Mouse (Mus musculus) liver, embryonic 14.5 days (tissue): ENCODE results near the gene Ldlrap1. TPM values are rescaled to one million over a fixed set of nuclear protein-coding genes. Genes with fewer than 3 reads are reported as not detected.
A peak's percentile ranks its signal among the peaks of the same experiment; 100 is the strongest.

Experiments
- ATAC-seq: fragments of 200-750 bp; cut with Nextera tagmentation; 2 replicates; pipeline ENCODE4 v1.8.0; 2017; ENCODE audit warnings: moderate number of reproducible peaks, mild to moderate bottlenecking, moderate library complexity; ENCODE audit not compliant: insufficient read depth
- DNase-seq, 3 experiments: peaks; one replicate each; pipeline ENCODE4 v3.0.0-alpha.2; 2012 to 2013; ENCODE audit warnings: low read depth in 3 of 3, low spot score in 3 of 3
- H3K27ac ChIP-seq: fragments of 300-500 bp; sonication (generic); 2 replicates; pipeline ENCODE4 v1.5.1; 2014; ENCODE audit warnings: moderate library complexity, mild to moderate bottlenecking, control low read depth, inconsistent platforms
- H3K27me3 ChIP-seq: fragments of 300-500 bp; sonication (generic); 2 replicates; pipeline ENCODE4 v1.6.1; 2014; ENCODE audit warnings: mild to moderate bottlenecking, low read length, moderate library complexity; ENCODE audit not compliant: control insufficient read depth, insufficient read depth
- H3K36me3 ChIP-seq: fragments of 300-500 bp; sonication (generic); replicated peaks from 2 replicates; pipeline ENCODE4 v1.6.1; 2014; ENCODE audit warnings: low read depth; ENCODE audit not compliant: control insufficient read depth, insufficient read depth
- H3K4me1 ChIP-seq, 2 experiments: fragments of 200-500 bp in 1 of 2; fragments of 300-500 bp in 1 of 2; sonication (generic) in 1 of 2; replicated peaks; 2 replicates each; pipeline ENCODE4 v1.6.1; 2012 to 2014; ENCODE audit warnings: antibody characterized with exemption in 1 of 2, inconsistent platforms in 1 of 2, low read length in 1 of 2; ENCODE audit not compliant: control insufficient read depth in 2 of 2, insufficient read depth in 2 of 2
- H3K4me2 ChIP-seq: fragments of 300-500 bp; sonication (generic); 2 replicates; pipeline ENCODE4 v1.6.1; 2014; ENCODE audit warnings: low read depth, mild to moderate bottlenecking, control low read depth, moderate library complexity
- H3K4me3 ChIP-seq, 2 experiments: fragments of 200-500 bp in 1 of 2; fragments of 300-500 bp in 1 of 2; sonication (generic) in 1 of 2; 2 replicates each; pipeline ENCODE4 v1.5.1; 2012 to 2014; ENCODE audit warnings: low read depth in 2 of 2, low read length in 2 of 2, mild to moderate bottlenecking in 2 of 2, control low read depth in 1 of 2, inconsistent platforms in 1 of 2, moderate library complexity in 1 of 2; ENCODE audit not compliant: insufficient read depth in 1 of 2
- H3K9ac ChIP-seq: fragments of 300-500 bp; sonication (generic); replicated peaks from 2 replicates; pipeline ENCODE4 v1.6.1; 2014; ENCODE audit warnings: mild to moderate bottlenecking, control low read depth, moderate library complexity
- H3K9me3 ChIP-seq: fragments of 300-500 bp; sonication (generic); 2 replicates; pipeline ENCODE4 v1.6.1; 2016; ENCODE audit warnings: low read length, mixed read lengths; ENCODE audit not compliant: control insufficient read depth
- CTCF ChIP-seq: IDR thresholded peaks from 2 replicates; pipeline ENCODE4 v1.5.1; 2016; ENCODE audit warnings: antibody characterized with exemption, low read depth, control low read depth
- EP300 ChIP-seq: IDR thresholded peaks from 2 replicates; pipeline ENCODE4 v1.6.1; 2016; ENCODE audit warnings: antibody characterized with exemption, low read depth
- WGBS: fragments of 180-500 bp; shearing (Covaris S2); extraction: QIAGEN DNeasy Blood & Tissue Kit; methylation state at CpG from one replicate; pipeline ENCODE4 v1.1.7; 2014; ENCODE audit not compliant: insufficient replicate concordance; 5-methylcytosine and 5-hydroxymethylcytosine counted together
- polyA plus RNA-seq, 2 experiments: library from polyadenylated mRNA; depleted of rRNA in 1 of 2; stranded (reverse) in 1 of 2; unstranded in 1 of 2; fragments of >200 nt; fragmentation: Nextera tagmentation in 1 of 2; extraction: Ambion mirVana in 1 of 2; gene quantifications; 2 replicates each; pipeline versions ENCODE4 v1.2.1 to v1.2.3; 2012 to 2014

The Ldlrap1 gene
- polyA plus RNA-seq, 2 experiments: 9.1 to 13.4 TPM

DNA sequence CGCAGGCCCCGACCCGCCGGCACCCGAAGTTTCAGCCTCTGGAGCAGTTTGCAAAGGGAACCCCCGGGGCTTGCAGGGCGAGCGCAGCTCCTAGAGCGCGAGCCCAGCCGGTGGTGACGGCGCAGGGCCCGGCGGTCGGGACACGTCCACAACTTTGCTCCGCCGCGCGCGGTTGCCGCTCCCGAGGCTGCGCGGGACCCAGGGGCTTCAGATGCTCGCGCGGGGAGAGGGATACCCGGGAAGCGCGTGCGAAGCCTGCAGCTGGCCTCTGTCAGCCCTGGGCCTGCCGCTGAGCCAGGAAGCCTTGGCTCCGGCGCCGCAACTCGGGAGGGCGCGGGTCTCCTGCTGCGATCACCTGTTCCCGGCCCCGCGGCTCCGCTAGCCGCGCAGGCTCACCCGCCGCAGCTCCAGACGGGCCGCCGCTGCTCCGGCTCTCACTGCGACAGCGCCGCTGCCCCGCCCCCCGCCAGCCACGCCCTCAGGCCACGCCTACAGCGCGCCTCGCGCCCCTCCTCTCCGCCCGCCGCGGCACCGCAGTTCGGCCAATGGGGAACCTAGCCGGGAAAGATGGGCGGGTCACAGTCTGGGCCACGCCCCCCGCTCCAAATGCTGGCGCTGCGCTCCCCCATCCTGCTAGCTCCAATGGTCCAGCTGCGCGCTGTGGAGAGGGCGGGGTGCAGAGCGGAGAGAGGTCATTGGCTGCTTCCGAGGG is 63.8 kb downstream of the Ldlrap1 start, which contains the start of gene Man1c1:
Gene Man1c1 (minus strand): TSS at position 456 of the 712 bp plus-strand sequence.
- Histone ChIP-seq H3K27ac (no peak within 1 kb of the TSS), H3K9ac (no peak within 1 kb of the TSS), H3K4me2 (peak within 1 kb of the TSS; percentile 81), H3K27me3 (peaks cover 48% of the 10 kb centered on the region), H3K9me3 (no peaks in the 10 kb centered on the region), H3K4me1 (no peaks in the 10 kb centered on the region), H3K36me3 (no peaks in the 10 kb centered on the region), H3K4me3 (peak within 1 kb of the TSS; percentile 43 to 59)
- TF ChIP-seq EP300 (no peak), CTCF (no peak)
- peak; percentile 93 for ATAC-seq
- DNase-seq: peak; percentile 80 to 84 (median 82)
- WGBS: under 1% methylated on average over 78 of the region's 81 CpGs

DNA sequence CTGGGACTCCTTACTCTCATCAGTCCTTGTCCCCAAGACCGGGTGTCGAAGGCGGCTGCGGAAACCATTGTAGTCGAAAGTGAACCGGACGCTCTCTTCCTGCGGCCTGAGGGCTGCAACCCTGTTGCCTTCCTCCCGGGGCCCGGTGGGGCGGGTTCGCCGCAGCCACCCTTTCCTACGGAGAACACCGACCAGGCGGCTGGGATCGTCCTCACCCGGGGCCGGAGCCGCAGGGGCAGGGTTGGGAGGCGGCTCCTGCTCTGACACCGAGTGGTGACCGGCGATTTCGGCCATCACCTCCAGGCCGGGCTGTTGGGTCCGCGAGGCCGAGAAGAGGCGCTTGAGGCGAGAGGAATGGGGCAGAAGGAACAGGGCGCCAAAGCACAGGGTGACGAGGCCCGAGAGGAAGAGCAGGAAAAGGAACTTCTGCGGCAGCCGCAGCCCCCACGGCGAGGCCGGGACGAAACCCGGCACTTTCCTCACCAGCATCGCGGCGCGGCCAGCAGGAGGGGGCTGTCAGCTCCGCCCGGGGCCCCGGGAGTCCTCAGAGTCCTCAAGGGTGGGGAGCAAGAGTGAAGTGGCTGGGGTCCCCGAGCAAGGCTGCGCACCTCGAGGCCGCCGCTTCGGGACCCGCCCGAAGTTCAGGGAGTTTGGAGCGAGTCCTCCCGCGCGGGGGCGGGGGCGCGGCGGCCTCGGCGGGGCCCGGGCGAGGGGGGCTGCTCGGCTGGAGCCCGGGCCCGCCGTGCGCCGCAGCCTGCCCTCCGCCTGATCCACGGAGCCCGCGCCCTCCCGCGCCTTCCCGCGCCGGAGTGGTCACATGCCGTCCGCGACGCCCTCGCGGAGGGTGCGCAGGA is 64.6 kb downstream of the Ldlrap1 start:
- Histone ChIP-seq H3K27me3 (peaks cover 48% of the 10 kb centered on the region), H3K4me1 (no peaks in the 10 kb centered on the region), H3K9ac (no peak overlapping the region), H3K9me3 (no peaks in the 10 kb centered on the region), H3K4me3 (peak overlapping the region; percentile 43 to 59), H3K36me3 (no peaks in the 10 kb centered on the region), H3K4me2 (peak overlapping the region; percentile 81), H3K27ac (no peak overlapping the region)
- under 1% methylated on average over 88 of the region's 90 CpGs for WGBS
- ATAC-seq (no peak), DNase-seq (no peak)
- TF ChIP-seq CTCF (no peak), EP300 (no peak)

DNA sequence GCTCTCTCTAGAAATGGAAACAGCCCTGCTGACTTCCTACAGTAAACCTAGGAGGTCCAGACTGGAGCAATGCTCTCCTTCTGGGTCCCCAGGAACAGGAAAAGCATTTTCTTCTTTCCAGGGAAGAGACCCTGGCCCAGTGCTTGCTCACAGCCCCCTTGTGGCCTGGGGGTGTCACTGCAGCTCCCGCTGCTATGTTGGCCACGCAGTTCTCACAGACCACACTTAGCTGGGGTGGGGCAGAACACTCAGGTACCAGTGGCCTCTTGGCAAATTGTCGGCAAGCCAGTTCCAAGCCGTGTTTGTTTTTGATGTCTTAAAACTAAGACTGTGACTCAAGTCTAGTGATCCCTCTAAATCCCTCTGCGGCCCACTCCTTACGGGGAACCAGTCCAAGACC is 65.9 kb downstream of the Ldlrap1 start:
- WGBS: 34% methylated on average over 6 of the region's 6 CpGs
- peak overlapping the region; percentile 81 for H3K4me2 ChIP-seq
- H3K27ac ChIP-seq: no peak overlapping the region
- H3K9me3 ChIP-seq: no peaks in the 10 kb centered on the region
- H3K4me3 ChIP-seq: peak overlapping the region; percentile 15 to 59; a peak in 3 of 4 replicates
- no peak for ATAC-seq
- TF ChIP-seq EP300: no peak
- TF ChIP-seq CTCF: peak; percentile 93
- H3K36me3 ChIP-seq: no peaks in the 10 kb centered on the region
- H3K4me1 ChIP-seq: no peaks in the 10 kb centered on the region
- H3K27me3 ChIP-seq: peaks cover 46% of the 10 kb centered on the region
- DNase-seq: no peak
- H3K9ac ChIP-seq: no peak overlapping the region

DNA sequence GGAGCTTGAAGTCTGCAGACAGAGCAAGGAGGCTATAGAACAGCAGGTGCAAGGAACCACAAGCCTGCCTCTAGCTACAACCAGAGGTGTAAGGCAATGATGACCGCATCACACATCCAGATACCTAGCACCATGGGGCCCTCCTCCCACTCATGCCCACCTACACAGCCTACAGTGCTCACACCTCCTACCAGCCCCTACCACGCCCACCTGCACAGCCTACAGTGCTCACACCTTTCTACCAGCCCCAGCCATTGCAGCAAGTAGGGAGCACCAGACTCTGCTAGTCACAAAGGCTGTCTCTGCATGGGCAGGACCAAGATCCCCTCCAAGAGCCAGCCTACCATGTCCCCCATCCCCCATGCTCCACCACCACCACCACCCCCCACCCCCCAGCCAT is 66.9 kb downstream of the Ldlrap1 start:
- H3K4me2 ChIP-seq: no peak overlapping the region
- no peaks in the 10 kb centered on the region for H3K36me3 ChIP-seq
- TF ChIP-seq EP300 (no peak), CTCF (no peak)
- H3K9ac ChIP-seq: no peak overlapping the region
- no peak for DNase-seq
- no peaks in the 10 kb centered on the region for H3K9me3 ChIP-seq
- no peak overlapping the region for H3K4me3 ChIP-seq
- ATAC-seq: no peak
- 57% methylated on average over 2 of the region's 2 CpGs for WGBS
- peaks cover 46% of the 10 kb centered on the region for H3K27me3 ChIP-seq
- no peak overlapping the region for H3K27ac ChIP-seq
- no peaks in the 10 kb centered on the region for H3K4me1 ChIP-seq
